Mouse (Mus musculus): ENCODE measurements around the gene Bend6. TPM values are rescaled to one million over a fixed set of nuclear protein-coding genes. Genes with fewer than 3 reads are reported as not detected.
A peak's percentile ranks its signal among the peaks of the same experiment; 100 is the strongest.

Gene Bend6
- polyA plus RNA-seq (2015; fragmentation: Nextera tagmentation; extraction: Ambion mirVana): 42.8 and 47.1 TPM in 2 replicates

- H3K9me3 ChIP-seq: no peaks in the 10 kb centered on the region
- H3K27ac ChIP-seq (replicated peaks): peak within 1 kb of the TSS; percentile 85
- H3K27me3 ChIP-seq: 0 out of 2 replicates have a peak, but pooled peaks cover 2% of the 10 kb centered on the region
- peak within 1 kb of the TSS; percentile 82 for H3K4me3 ChIP-seq
- peaks cover 33% of the 10 kb centered on the region for H3K4me1 ChIP-seq
- WGBS: under 1% methylated on average over 70 of the region's 110 CpGs
- H3K9ac ChIP-seq (replicated peaks): peak within 1 kb of the TSS; percentile 71
- no peaks in the 10 kb centered on the region for H3K36me3 ChIP-seq
- H3K4me2 ChIP-seq (replicated peaks): peak within 1 kb of the TSS; percentile 69
- peak; percentile 87 for ATAC-seq (replicated peaks)
These were observed at the start of gene Bend6 for GRCm38 (mm10) chr1:33907421-33908190. Bend6 (minus strand) TSS chr1:33907816.

- H3K4me3 ChIP-seq: no peak overlapping the region
- no peaks in the 10 kb centered on the region for H3K27me3 ChIP-seq
- no peak overlapping the region for H3K4me2 ChIP-seq (replicated peaks)
- 91% methylated on average over 6 of the region's 6 CpGs for WGBS
- no peaks in the 10 kb centered on the region for H3K4me1 ChIP-seq
- no peaks in the 10 kb centered on the region for H3K36me3 ChIP-seq
- 0 out of 2 replicates have a peak, but pooled peaks cover 3% of the 10 kb centered on the region for H3K9me3 ChIP-seq
- no peak for ATAC-seq (replicated peaks)
- no peak overlapping the region for H3K9ac ChIP-seq (replicated peaks)
- no peak overlapping the region for H3K27ac ChIP-seq (replicated peaks)
These were observed 48.0 kb upstream of the Bend6 start for GRCm38 (mm10) chr1:33955626-33956025.

DNA sequence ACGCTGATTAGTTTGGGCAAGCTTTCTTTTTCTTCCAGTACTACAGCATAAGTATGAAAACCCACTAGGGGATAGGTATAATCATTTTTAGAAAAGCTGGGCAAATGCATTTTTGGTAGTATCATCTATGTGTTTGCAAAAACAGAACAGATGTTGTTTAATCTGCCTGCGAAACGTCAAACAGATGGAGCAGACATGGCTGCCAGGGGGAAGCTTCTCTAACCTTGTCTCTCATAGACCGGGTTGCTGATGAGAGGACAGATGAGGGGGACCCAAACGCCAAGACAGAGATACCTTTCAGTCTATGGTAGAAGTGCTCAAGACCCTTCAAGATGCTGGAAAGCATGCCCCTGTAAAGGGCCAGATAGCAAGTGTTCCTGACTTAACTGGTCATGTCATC is 40.9 kb upstream of the Bend6 start:
- Histone ChIP-seq H3K4me1 (peaks cover 14% of the 10 kb centered on the region; the same call in 1 of the 2 replicates), H3K4me2 (replicated peaks) (no peak overlapping the region), H3K9ac (replicated peaks) (no peak overlapping the region), H3K27me3 (no peaks in the 10 kb centered on the region), H3K36me3 (no peaks in the 10 kb centered on the region), H3K4me3 (no peak overlapping the region), H3K27ac (replicated peaks) (peak overlapping the region; percentile 88), H3K9me3 (no peaks in the 10 kb centered on the region)
- 66% methylated on average over 5 of the region's 5 CpGs for WGBS
- ATAC-seq (replicated peaks): no peak

DNA sequence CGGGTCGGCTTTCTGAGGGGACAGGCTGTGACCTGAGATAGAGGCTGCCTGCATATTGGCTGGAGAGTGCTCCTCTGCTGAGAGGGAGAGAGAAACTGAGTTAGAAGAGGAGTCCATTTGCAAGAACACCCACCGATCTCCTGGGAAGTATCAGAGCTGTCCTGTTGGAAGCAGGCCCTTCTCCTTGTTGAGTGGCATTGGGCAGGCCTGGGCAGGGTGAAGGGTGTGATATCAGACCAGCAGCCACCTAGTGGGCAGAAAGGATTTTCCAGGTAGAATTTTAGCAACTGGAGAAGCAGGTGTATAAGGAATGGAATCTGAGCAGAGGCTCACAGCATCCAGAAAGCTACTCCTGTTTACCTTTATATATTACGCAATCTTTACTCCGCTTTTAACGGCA is 40.2 kb upstream of the Bend6 start:
- peak overlapping the region; percentile 88 for H3K27ac ChIP-seq (replicated peaks)
- peaks cover 14% of the 10 kb centered on the region; the same call in 1 of the 2 replicates for H3K4me1 ChIP-seq
- H3K9me3 ChIP-seq: no peaks in the 10 kb centered on the region
- no peaks in the 10 kb centered on the region for H3K36me3 ChIP-seq
- 89% methylated on average over 6 of the region's 6 CpGs for WGBS
- H3K4me2 ChIP-seq (replicated peaks): no peak overlapping the region
- no peaks in the 10 kb centered on the region for H3K27me3 ChIP-seq
- H3K9ac ChIP-seq (replicated peaks): no peak overlapping the region
- no peak for ATAC-seq (replicated peaks)
- H3K4me3 ChIP-seq: no peak overlapping the region

DNA sequence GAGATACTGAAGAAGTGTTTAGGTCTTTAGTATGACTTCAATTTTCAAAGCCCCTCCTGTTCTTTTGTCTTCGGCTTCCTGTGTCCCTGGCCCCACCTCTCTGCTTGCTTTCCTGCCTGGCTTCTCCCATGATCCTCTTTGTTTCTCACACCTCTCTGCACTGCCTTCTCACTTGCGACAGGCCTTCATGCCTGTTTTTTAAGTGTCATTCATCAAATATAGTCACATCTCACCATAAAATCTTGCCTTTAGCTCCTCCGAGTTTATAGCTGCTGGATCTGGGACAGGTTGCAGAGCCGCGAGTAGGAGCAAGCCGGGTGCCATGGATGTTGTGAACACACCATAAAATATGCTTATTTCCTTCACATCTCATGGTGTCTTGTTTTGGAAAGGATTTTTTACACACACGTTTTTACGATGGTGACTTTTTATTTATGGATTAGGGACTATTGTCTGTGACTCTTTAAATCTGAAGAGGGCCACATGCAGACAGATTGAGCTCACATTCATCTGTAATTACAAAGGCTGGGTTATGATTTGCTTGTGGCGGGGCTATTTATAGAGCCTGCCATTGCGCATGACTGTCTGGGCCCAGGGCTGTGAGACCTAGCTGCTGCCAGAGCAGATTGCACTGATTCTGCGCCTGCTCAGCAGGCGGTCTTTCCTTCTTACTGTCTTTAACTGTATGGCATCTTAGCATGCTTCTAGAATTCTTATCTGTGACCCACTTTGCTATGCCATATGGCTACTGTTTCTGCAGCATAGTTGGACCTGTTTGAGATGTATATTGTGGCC is 39.2 kb upstream of the Bend6 start:
- ATAC-seq (replicated peaks): peak; percentile 92
- H3K4me2 ChIP-seq (replicated peaks): no peak overlapping the region
- H3K27ac ChIP-seq (replicated peaks): peak overlapping the region; percentile 88
- H3K36me3 ChIP-seq: no peaks in the 10 kb centered on the region
- H3K9ac ChIP-seq (replicated peaks): no peak overlapping the region
- H3K4me1 ChIP-seq: peaks cover 14% of the 10 kb centered on the region; the same call in 1 of the 2 replicates
- H3K4me3 ChIP-seq: no peak overlapping the region
- 67% methylated on average over 12 of the region's 12 CpGs for WGBS
- H3K27me3 ChIP-seq: no peaks in the 10 kb centered on the region
- no peaks in the 10 kb centered on the region for H3K9me3 ChIP-seq

- no peak overlapping the region for H3K4me2 ChIP-seq (replicated peaks)
- H3K9ac ChIP-seq (replicated peaks): no peak overlapping the region
- H3K9me3 ChIP-seq: no peaks in the 10 kb centered on the region
- no peak overlapping the region for H3K4me3 ChIP-seq
- peak overlapping the region; percentile 88 for H3K27ac ChIP-seq (replicated peaks)
- no peaks in the 10 kb centered on the region for H3K36me3 ChIP-seq
- peaks cover 14% of the 10 kb centered on the region; the same call in 1 of the 2 replicates for H3K4me1 ChIP-seq
- no peaks in the 10 kb centered on the region for H3K27me3 ChIP-seq
- ATAC-seq (replicated peaks): no peak
- 96% methylated on average over 6 of the region's 6 CpGs for WGBS
These were observed 38.1 kb upstream of the Bend6 start for GRCm38 (mm10) chr1:33945756-33946155.

DNA sequence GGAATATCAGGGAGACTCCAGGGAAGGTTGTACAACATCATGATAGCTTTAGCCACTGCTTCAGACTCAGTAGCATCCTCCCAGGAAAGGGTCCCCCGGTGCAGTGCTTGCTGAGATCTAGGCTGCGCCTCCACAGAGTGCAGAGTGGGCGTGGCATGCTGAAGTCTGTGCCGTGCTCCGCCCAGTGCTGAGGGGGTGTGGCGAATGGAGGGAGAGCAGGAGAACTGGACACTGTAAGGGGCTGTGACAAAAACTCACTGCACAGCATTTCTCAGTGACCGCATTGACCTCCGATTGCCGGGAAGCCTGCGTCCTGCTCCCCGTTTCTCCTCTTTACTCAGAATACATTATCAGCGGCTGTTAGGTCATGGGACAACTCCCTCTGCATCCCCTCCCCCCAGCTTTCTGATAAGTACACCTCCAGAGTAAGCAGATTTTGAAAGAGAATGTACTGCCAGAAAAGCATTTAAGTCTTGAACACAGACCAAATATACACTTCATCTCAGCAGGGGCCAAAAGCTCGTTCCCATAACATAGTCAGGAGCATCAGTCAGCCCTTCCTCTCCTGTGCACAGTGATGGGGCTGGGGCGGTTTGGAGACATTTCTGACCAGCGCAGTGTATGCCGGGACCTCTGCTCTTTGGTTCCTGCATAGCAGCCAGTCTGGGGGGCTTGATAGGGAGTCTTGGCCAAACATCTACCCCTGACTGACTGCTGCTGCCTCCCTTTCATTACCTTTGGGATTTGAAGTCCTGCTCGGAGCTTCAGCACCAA is 37.5 kb upstream of the Bend6 start:
- Histone ChIP-seq H3K4me3 (no peak overlapping the region), H3K27me3 (no peaks in the 10 kb centered on the region), H3K9ac (replicated peaks) (no peak overlapping the region), H3K27ac (replicated peaks) (peak overlapping the region; percentile 88), H3K36me3 (no peaks in the 10 kb centered on the region), H3K4me1 (peaks cover 14% of the 10 kb centered on the region; the same call in 1 of the 2 replicates), H3K4me2 (replicated peaks) (no peak overlapping the region), H3K9me3 (no peaks in the 10 kb centered on the region)
- ATAC-seq (replicated peaks): no peak
- WGBS: 78% methylated on average over 17 of the region's 17 CpGs

- H3K27ac ChIP-seq (replicated peaks): no peak overlapping the region
- no peak overlapping the region for H3K9ac ChIP-seq (replicated peaks)
- H3K36me3 ChIP-seq: no peaks in the 10 kb centered on the region
- 81% methylated on average over 2 of the region's 2 CpGs for WGBS
- no peak for ATAC-seq (replicated peaks)
- H3K9me3 ChIP-seq: no peaks in the 10 kb centered on the region
- H3K27me3 ChIP-seq: no peaks in the 10 kb centered on the region
- peaks cover 14% of the 10 kb centered on the region; the same call in 1 of the 2 replicates for H3K4me1 ChIP-seq
- H3K4me3 ChIP-seq: no peak overlapping the region
- H3K4me2 ChIP-seq (replicated peaks): no peak overlapping the region
These were observed 36.3 kb upstream of the Bend6 start for GRCm38 (mm10) chr1:33943943-33944342.

DNA sequence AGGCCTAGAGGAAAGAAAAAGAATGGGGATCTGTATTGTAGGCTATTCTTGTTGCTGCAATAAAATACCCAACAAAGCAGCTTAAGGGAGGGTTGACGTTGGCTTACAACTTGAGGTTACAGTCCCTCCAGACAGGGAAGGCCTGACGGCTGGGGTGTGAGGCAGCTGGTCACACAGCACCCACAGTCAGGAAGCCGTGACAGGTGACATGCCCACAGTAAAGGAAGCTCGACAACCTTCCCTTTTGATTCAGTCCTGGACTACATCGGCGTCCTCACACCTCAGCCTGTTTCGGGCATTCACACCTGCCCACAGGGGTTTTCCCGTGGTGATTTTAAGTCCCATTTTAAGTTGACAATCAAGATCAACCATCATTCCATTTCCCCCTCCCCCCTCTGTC is 35.0 kb upstream of the Bend6 start:
- WGBS: 89% methylated on average over 8 of the region's 8 CpGs
- ATAC-seq (replicated peaks): no peak
- Histone ChIP-seq H3K4me2 (replicated peaks) (no peak overlapping the region), H3K9me3 (no peaks in the 10 kb centered on the region), H3K4me3 (no peak overlapping the region), H3K36me3 (no peaks in the 10 kb centered on the region), H3K27ac (replicated peaks) (no peak overlapping the region), H3K4me1 (peaks cover 10% of the 10 kb centered on the region; the same call in 1 of the 2 replicates), H3K27me3 (no peaks in the 10 kb centered on the region), H3K9ac (replicated peaks) (no peak overlapping the region)

GRCm38 (mm10) chr1:33940364-33940928 is 32.8 kb upstream of the Bend6 start:
- Histone ChIP-seq H3K27ac (replicated peaks) (peak overlapping the region; percentile 12), H3K27me3 (no peaks in the 10 kb centered on the region), H3K9ac (replicated peaks) (no peak overlapping the region), H3K4me2 (replicated peaks) (no peak overlapping the region), H3K4me1 (peaks cover 3% of the 10 kb centered on the region; the same call in 1 of the 2 replicates), H3K4me3 (no peak overlapping the region), H3K36me3 (no peaks in the 10 kb centered on the region), H3K9me3 (no peaks in the 10 kb centered on the region)
- WGBS: 85% methylated on average over 11 of the region's 11 CpGs
- ATAC-seq (replicated peaks): no peak

DNA sequence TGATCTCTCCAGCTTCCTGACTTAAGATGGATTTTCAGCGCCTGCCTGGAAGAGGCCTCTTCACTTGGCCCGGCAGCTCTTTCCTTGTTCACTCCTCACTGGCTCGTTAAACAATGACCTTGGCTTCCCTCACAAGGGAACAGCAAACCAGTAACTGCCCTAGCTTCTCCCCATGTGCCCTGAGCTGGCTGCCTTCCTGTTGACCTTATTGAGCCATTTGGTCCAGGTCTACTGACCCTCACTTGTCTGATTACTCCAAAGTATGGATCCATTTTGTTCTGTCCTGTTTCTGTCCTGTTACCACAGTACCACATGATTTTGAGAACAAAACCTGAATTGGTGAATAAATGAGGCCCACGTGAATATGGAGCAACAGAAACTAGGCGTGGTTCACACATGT is 32.2 kb upstream of the Bend6 start:
- Histone ChIP-seq H3K4me3 (no peak overlapping the region), H3K4me1 (no peaks in the 10 kb centered on the region; the same call in 1 of the 2 replicates), H3K27ac (replicated peaks) (no peak overlapping the region; the same call in 1 of the 2 replicates), H3K9me3 (no peaks in the 10 kb centered on the region), H3K36me3 (no peaks in the 10 kb centered on the region), H3K9ac (replicated peaks) (no peak overlapping the region), H3K27me3 (no peaks in the 10 kb centered on the region), H3K4me2 (replicated peaks) (no peak overlapping the region)
- ATAC-seq (replicated peaks): no peak
- WGBS: 81% methylated on average over 5 of the region's 5 CpGs

Data from forebrain, embryonic 15.5 days (tissue).